ENCODE assay signal across 9 mouse cellular contexts in genomic region chr19:18834971-18835370, GRCm38 (mm10).
DNase-seq lines count a peak whose midpoint lies in the region; ATAC-seq and TF ChIP-seq lines count a peak whose summit lies in the region.
"Had no signal": no experiment of that assay in that cellular context is flagged by ENCODE, and none has a peak within 500 bp of the region (broad histone marks: within the 10 kb centered on the region; RNA-seq: fewer than 3 reads in every experiment).

No protein-coding gene starts in this region.

- no peaks in the 10 kb centered on the region for H3K36me3 ChIP-seq in MEL (ENCODE audit: control insufficient read depth in 1 of 2, insufficient read depth in 2 of 2, low read length in 2 of 2)
- no peaks in the 10 kb centered on the region for H3K36me3 ChIP-seq in kidney, embryonic 16.5 days (ENCODE audit: insufficient read depth, low read length)
- H3K36me3 ChIP-seq in liver, embryonic 11.5 days (ENCODE audit: control insufficient read depth, insufficient read depth, low read length), result no peaks in the 10 kb centered on the region
- H3K36me3 ChIP-seq: hindbrain, embryonic 15.5 days had no signal

- peaks cover 0 to 4% of the 10 kb centered on the region in 2 experiments; a peak in 2 of 4 replicates for H3K27me3 ChIP-seq in MEL (ENCODE audit: control insufficient read depth in 1 of 2, insufficient read depth in 2 of 2, low read length in 2 of 2)
- no peaks in the 10 kb centered on the region for H3K27me3 ChIP-seq in kidney, embryonic 16.5 days (ENCODE audit: insufficient read depth, low read length)
- no peaks in the 10 kb centered on the region for H3K27me3 ChIP-seq in liver, embryonic 11.5 days (replicated peaks; ENCODE audit: control insufficient read depth, insufficient read depth, low read length)
- H3K27me3 ChIP-seq: hindbrain, embryonic 15.5 days had no signal

- WGBS in kidney, embryonic 16.5 days, result 6% methylated on average over 6 of the region's 6 CpGs
- 8% methylated on average over 6 of the region's 6 CpGs for WGBS in liver, embryonic 11.5 days

- no peak for TF ChIP-seq EP300 in MEL (IDR thresholded peaks at IDR 0.05; ENCODE audit: low read depth in 1 of 2, low read length in 2 of 2)

- no peaks in the 10 kb centered on the region for H3K4me1 ChIP-seq in MEL (ENCODE audit: control insufficient read depth in 1 of 2, insufficient read depth in 2 of 2, low read length in 2 of 2)
- H3K4me1 ChIP-seq in kidney, embryonic 16.5 days (ENCODE audit: insufficient read depth, low read length), result no peaks in the 10 kb centered on the region
- no peaks in the 10 kb centered on the region for H3K4me1 ChIP-seq in liver, embryonic 11.5 days (replicated peaks; ENCODE audit: control insufficient read depth, insufficient read depth, low read length)
- H3K4me1 ChIP-seq: hindbrain, embryonic 15.5 days had no signal

- peak; percentile 80 to 92 (median 91) for TF ChIP-seq CTCF in MEL (IDR thresholded peaks at IDR 0.05 in 2 of 3, conservative IDR thresholded peaks at IDR 0.05 in 1 of 3; ENCODE audit: control insufficient read depth in 1 of 3, insufficient read depth in 1 of 3, low read depth in 2 of 3, low read length in 3 of 3, poor library complexity in 1 of 3, severe bottlenecking in 1 of 3)

- H3K4me3 ChIP-seq in MEL (ENCODE audit: control insufficient read depth in 1 of 2, insufficient read depth in 1 of 2, low read depth in 2 of 2, low read length in 2 of 2), result no peak overlapping the region; a peak in 1 of 4 replicates
- H3K4me3 ChIP-seq in kidney, embryonic 16.5 days (ENCODE audit: low read length), result no peak overlapping the region
- H3K4me3 ChIP-seq in liver, embryonic 11.5 days (ENCODE audit: low read depth, low read length), result no peak overlapping the region
- H3K4me3 ChIP-seq: hindbrain, embryonic 15.5 days had no signal

- peak; percentile 95 for TF ChIP-seq RAD21 in MEL (IDR thresholded peaks at IDR 0.05; ENCODE audit: low read depth, low read length)

- no peaks in the 10 kb centered on the region for H3K79me2 ChIP-seq in MEL (ENCODE audit: control insufficient read depth, insufficient read depth, low read length, poor library complexity)

- DNase-seq in A20 (ENCODE audit: low read depth, low spot score), result peak; percentile 53
- DNase-seq in MEL (ENCODE audit: low read depth, low spot score), result peak; percentile 68
- DNase-seq in cerebellum, adult 11 months, result peak; percentile 27
- peak; percentile 76 for DNase-seq in forelimb bud, embryonic 11.5 days (ENCODE audit: low read depth, low spot score)
- DNase-seq in liver, embryonic 11.5 days (ENCODE audit: low spot score), result peak; percentile 47
- DNase-seq in retina, embryonic 14.5 days (ENCODE audit: low spot score), result peak; percentile 85
- peak; percentile 23 for DNase-seq in urinary bladder, adult 2 months (ENCODE audit: low spot score)

- H3K4me2 ChIP-seq in kidney, embryonic 16.5 days (replicated peaks; ENCODE audit: low read depth, low read length), result no peak overlapping the region
- no peak overlapping the region for H3K4me2 ChIP-seq in liver, embryonic 11.5 days
- H3K4me2 ChIP-seq: hindbrain, embryonic 15.5 days had no signal

- no peak for TF ChIP-seq POLR2A in MEL (IDR thresholded peaks at IDR 0.05; ENCODE audit: control insufficient read depth in 1 of 2, insufficient read depth in 1 of 2, low read depth in 1 of 2, low read length in 2 of 2, poor library complexity in 1 of 2)

- H3K27ac ChIP-seq in MEL (ENCODE audit: control insufficient read depth, low read depth, low read length), result no peak overlapping the region
- H3K27ac ChIP-seq in kidney, embryonic 16.5 days (ENCODE audit: low read length), result no peak overlapping the region
- H3K27ac ChIP-seq in liver, embryonic 11.5 days (ENCODE audit: low read depth, low read length), result no peak overlapping the region
- H3K27ac ChIP-seq: hindbrain, embryonic 15.5 days had no signal

- H3K9me3 ChIP-seq in MEL (replicated peaks; ENCODE audit: insufficient read depth, low read length), result no peaks in the 10 kb centered on the region
- no peaks in the 10 kb centered on the region for H3K9me3 ChIP-seq in kidney, embryonic 16.5 days (ENCODE audit: low read length)
- H3K9me3 ChIP-seq in liver, embryonic 11.5 days (ENCODE audit: control insufficient read depth, low read length), result no peaks in the 10 kb centered on the region
- H3K9me3 ChIP-seq: hindbrain, embryonic 15.5 days had no signal

- no peak overlapping the region for H3K9ac ChIP-seq in MEL (ENCODE audit: control insufficient read depth, low read depth, low read length, poor library complexity, severe bottlenecking)
- H3K9ac ChIP-seq in kidney, embryonic 16.5 days (replicated peaks; ENCODE audit: low read length), result no peak overlapping the region
- no peak overlapping the region for H3K9ac ChIP-seq in liver, embryonic 11.5 days (ENCODE audit: low read depth, low read length)
- H3K9ac ChIP-seq: hindbrain, embryonic 15.5 days had no signal

- peak; percentile 73; the same call in 1 of the 2 replicates for ATAC-seq in kidney, embryonic 16.5 days (ENCODE audit: low FRiP score, low TSS enrichment)
- ATAC-seq in liver, embryonic 11.5 days (replicated peaks; ENCODE audit: low FRiP score), result no peak

TF ChIP-seq in MEL, 35 proteins besides CTCF, POLR2A, EP300 and RAD21:
- TF ChIP-seq USF1 (IDR thresholded peaks at IDR 0.05; ENCODE audit: low read depth, low read length), result no peak
- TF ChIP-seq SMC3 (IDR thresholded peaks at IDR 0.05; ENCODE audit: low read depth, low read length), result peak; percentile 87
- TF ChIP-seq ZC3H11A (IDR thresholded peaks at IDR 0.05; ENCODE audit: low read depth, low read length), result peak; percentile 79
- no peak for TF ChIP-seq SIN3A (IDR thresholded peaks at IDR 0.05; ENCODE audit: low read length)
- no peak for TF ChIP-seq MAFK (IDR thresholded peaks at IDR 0.05; ENCODE audit: borderline replicate concordance, low read depth, low read length)
TF ChIP-seq in MEL: peak in this region for 2.

Comparison
In these comparisons a context has a peak if more than half of its experiments do, and no peak if none do; other contexts are left out.
1. DNase-seq: peak in every context shown above with its lines; median percentile 85 in retina, embryonic 14.5 days; 76 in forelimb bud, embryonic 11.5 days; 68 in MEL; 53 in A20; 47 in liver, embryonic 11.5 days; 27 in cerebellum, adult 11 months; 23 in urinary bladder, adult 2 months.